Mouse (Mus musculus): ENCODE measurements around the gene Wee2. TPM values are rescaled to one million over a fixed set of nuclear protein-coding genes. Genes with fewer than 3 reads are reported as not detected.

Gene Wee2
- polyA plus RNA-seq, 1 experiment from 2014 or later: 0.06 TPM

- peaks cover 5% of the 10 kb centered on the region; the same call in 1 of the 2 replicates for H3K4me1 ChIP-seq
- WGBS: 92% methylated on average over 7 of the region's 7 CpGs
- H3K4me3 ChIP-seq (replicated peaks): no peak overlapping the region
- H3K36me3 ChIP-seq: no peaks in the 10 kb centered on the region
- no peak overlapping the region for H3K9ac ChIP-seq
- no peaks in the 10 kb centered on the region for H3K9me3 ChIP-seq (replicated peaks)
- H3K27me3 ChIP-seq: no peaks in the 10 kb centered on the region
- H3K27ac ChIP-seq: no peak overlapping the region
- H3K4me2 ChIP-seq: no peak overlapping the region
- no peak for ATAC-seq (replicated peaks; ENCODE audit: low FRiP score)
Measured at GRCm38 (mm10) chr6:40427441-40427840, 11.4 kb upstream of the Wee2 start.

- no peaks in the 10 kb centered on the region for H3K9me3 ChIP-seq (replicated peaks)
- H3K27me3 ChIP-seq: no peaks in the 10 kb centered on the region
- no peak for ATAC-seq (replicated peaks; ENCODE audit: low FRiP score)
- 76% methylated on average over 3 of the region's 3 CpGs for WGBS
- H3K27ac ChIP-seq: no peak overlapping the region
- no peak overlapping the region for H3K4me3 ChIP-seq (replicated peaks)
- H3K4me1 ChIP-seq: peaks cover 5% of the 10 kb centered on the region; the same call in 1 of the 2 replicates
- H3K9ac ChIP-seq: no peak overlapping the region
- H3K4me2 ChIP-seq: no peak overlapping the region
- H3K36me3 ChIP-seq: no peaks in the 10 kb centered on the region
Measured at GRCm38 (mm10) chr6:40428696-40429095, 10.2 kb upstream of the Wee2 start.

GRCm38 (mm10) chr6:40429521-40429931 lies 9.4 kb upstream of the Wee2 start:
- no peak overlapping the region for H3K9ac ChIP-seq
- no peaks in the 10 kb centered on the region for H3K9me3 ChIP-seq (replicated peaks)
- no peaks in the 10 kb centered on the region for H3K27me3 ChIP-seq
- no peaks in the 10 kb centered on the region for H3K36me3 ChIP-seq
- 0 out of 2 replicates have a peak, but pooled peaks have one; percentile 38 for ATAC-seq (replicated peaks; ENCODE audit: low FRiP score)
- no peak overlapping the region for H3K27ac ChIP-seq
- H3K4me2 ChIP-seq: no peak overlapping the region
- WGBS: 74% methylated on average over 4 of the region's 4 CpGs
- H3K4me1 ChIP-seq: peaks cover 10% of the 10 kb centered on the region
- H3K4me3 ChIP-seq (replicated peaks): no peak overlapping the region

- no peak overlapping the region for H3K4me3 ChIP-seq (replicated peaks)
- no peak overlapping the region for H3K9ac ChIP-seq
- peaks cover 17% of the 10 kb centered on the region for H3K4me1 ChIP-seq
- H3K27me3 ChIP-seq: no peaks in the 10 kb centered on the region
- H3K4me2 ChIP-seq: no peak overlapping the region
- WGBS: 90% methylated on average over 3 of the region's 3 CpGs
- H3K36me3 ChIP-seq: no peaks in the 10 kb centered on the region
- ATAC-seq (replicated peaks; ENCODE audit: low FRiP score): no peak
- H3K27ac ChIP-seq: no peak overlapping the region
- no peaks in the 10 kb centered on the region for H3K9me3 ChIP-seq (replicated peaks)
Measured at GRCm38 (mm10) chr6:40430251-40430650, 8.6 kb upstream of the Wee2 start.

GRCm38 (mm10) chr6:40430878-40431277 lies 8.0 kb upstream of the Wee2 start:
- ATAC-seq (replicated peaks; ENCODE audit: low FRiP score): no peak
- H3K36me3 ChIP-seq: no peaks in the 10 kb centered on the region
- H3K27ac ChIP-seq: no peak overlapping the region
- no peaks in the 10 kb centered on the region for H3K27me3 ChIP-seq
- H3K9ac ChIP-seq: no peak overlapping the region
- H3K4me3 ChIP-seq (replicated peaks): no peak overlapping the region
- peaks cover 17% of the 10 kb centered on the region for H3K4me1 ChIP-seq
- WGBS: 82% methylated on average over 3 of the region's 3 CpGs
- H3K9me3 ChIP-seq (replicated peaks): no peaks in the 10 kb centered on the region
- no peak overlapping the region for H3K4me2 ChIP-seq

- Histone ChIP-seq H3K27me3 (no peaks in the 10 kb centered on the region), H3K36me3 (no peaks in the 10 kb centered on the region), H3K27ac (no peak overlapping the region), H3K9ac (no peak overlapping the region), H3K4me2 (no peak overlapping the region), H3K4me1 (peaks cover 20% of the 10 kb centered on the region), H3K4me3 (replicated peaks) (no peak overlapping the region), H3K9me3 (replicated peaks) (no peaks in the 10 kb centered on the region)
- 66% methylated on average over 4 of the region's 4 CpGs for WGBS
- ATAC-seq (replicated peaks; ENCODE audit: low FRiP score): no peak
Measured at GRCm38 (mm10) chr6:40431356-40431755, 7.5 kb upstream of the Wee2 start.

- Histone ChIP-seq H3K9me3 (replicated peaks) (no peaks in the 10 kb centered on the region), H3K4me1 (peaks cover 21% of the 10 kb centered on the region), H3K4me3 (replicated peaks) (no peak overlapping the region), H3K27me3 (no peaks in the 10 kb centered on the region), H3K27ac (no peak overlapping the region), H3K9ac (no peak overlapping the region), H3K4me2 (no peak overlapping the region), H3K36me3 (no peaks in the 10 kb centered on the region)
- no peak for ATAC-seq (replicated peaks; ENCODE audit: low FRiP score)
Measured at GRCm38 (mm10) chr6:40431812-40432211, 7.1 kb upstream of the Wee2 start.

- 86% methylated on average over 17 of the region's 17 CpGs for WGBS
- Histone ChIP-seq H3K9ac (no peak overlapping the region), H3K36me3 (no peaks in the 10 kb centered on the region), H3K4me3 (replicated peaks) (no peak overlapping the region), H3K27me3 (peaks cover 6% of the 10 kb centered on the region; the same call in 1 of the 2 replicates), H3K9me3 (replicated peaks) (no peaks in the 10 kb centered on the region), H3K4me1 (peaks cover 21% of the 10 kb centered on the region), H3K27ac (no peak overlapping the region), H3K4me2 (no peak overlapping the region)
- no peak for ATAC-seq (replicated peaks; ENCODE audit: low FRiP score)
Measured at GRCm38 (mm10) chr6:40432346-40433275, 6.3 kb upstream of the Wee2 start.

- no peak for ATAC-seq (replicated peaks; ENCODE audit: low FRiP score)
- Histone ChIP-seq H3K4me2 (peak overlapping the region; percentile 90), H3K27ac (no peak overlapping the region; the same call in 1 of the 2 replicates), H3K9me3 (replicated peaks) (no peaks in the 10 kb centered on the region), H3K9ac (peak overlapping the region; percentile 74), H3K27me3 (peaks cover 14% of the 10 kb centered on the region; the same call in 1 of the 2 replicates), H3K4me3 (replicated peaks) (peak overlapping the region; percentile 88), H3K36me3 (no peaks in the 10 kb centered on the region), H3K4me1 (peaks cover 22% of the 10 kb centered on the region)
- 9% methylated on average over 7 of the region's 7 CpGs for WGBS
Measured at GRCm38 (mm10) chr6:40434697-40435096, 4.2 kb upstream of the Wee2 start.

GRCm38 (mm10) chr6:40435151-40436046 lies 3.5 kb upstream of the Wee2 start:
- Histone ChIP-seq H3K9ac (peak overlapping the region; percentile 74), H3K27ac (peak overlapping the region; percentile 79), H3K27me3 (peaks cover 20% of the 10 kb centered on the region; the same call in 1 of the 2 replicates), H3K9me3 (replicated peaks) (no peaks in the 10 kb centered on the region), H3K36me3 (no peaks in the 10 kb centered on the region), H3K4me1 (peaks cover 25% of the 10 kb centered on the region), H3K4me2 (peak overlapping the region; percentile 90), H3K4me3 (replicated peaks) (peak overlapping the region; percentile 88)
- ATAC-seq (replicated peaks; ENCODE audit: low FRiP score): peak; percentile 85
- under 1% methylated on average over 70 of the region's 72 CpGs for WGBS

- H3K27me3 ChIP-seq: peaks cover 20% of the 10 kb centered on the region; the same call in 1 of the 2 replicates
- 1% methylated on average over 38 of the region's 38 CpGs for WGBS
Measured at GRCm38 (mm10) chr6:40436047-40436483, 2.8 kb upstream of the Wee2 start, which contains the start of gene E330009J07Rik. Gene E330009J07Rik (minus strand): TSS chr6:40436135.

More at GRCm38 (mm10) chr6:40436047-40436483, 2.8 kb upstream of the Wee2 start, which contains the start of gene E330009J07Rik:
- peak; percentile 95 for ATAC-seq (replicated peaks; ENCODE audit: low FRiP score)
- H3K36me3 ChIP-seq: no peaks in the 10 kb centered on the region
- no peaks in the 10 kb centered on the region for H3K9me3 ChIP-seq (replicated peaks)
- H3K9ac ChIP-seq: peak within 1 kb of the TSS; percentile 74
- peak within 1 kb of the TSS; percentile 90 for H3K4me2 ChIP-seq
- H3K27ac ChIP-seq: peak within 1 kb of the TSS; percentile 79
- peak within 1 kb of the TSS; percentile 88 for H3K4me3 ChIP-seq (replicated peaks)
- H3K4me1 ChIP-seq: peaks cover 22% of the 10 kb centered on the region

All from kidney, embryonic 15.5 days (tissue).